Mouse (Mus musculus) left cerebral cortex, postnatal 14 days (tissue): Measurements from ENCODE around the gene Ctrc. TPM values are rescaled to one million over a fixed set of nuclear protein-coding genes. Genes with fewer than 3 reads are reported as not detected.

Experiments used
- DNase-seq, 2 experiments: peaks; one replicate each; pipeline ENCODE4 v3.0.0; 2021 to 2022; ENCODE audit warnings: low spot score in 2 of 2, mixed read lengths in 1 of 2
- intact Hi-C: fragments of 180-260 bp; cut with DNase I; formaldehyde crosslinking; loops from one replicate; pipeline ENCODE4 v1.15.1; 2025
- total RNA-seq, 2 experiments: library from RNA; stranded (reverse); gene quantifications; 2 replicates each; pipeline ENCODE4 v1.2.3; 2021

Ctrc gene
- total RNA-seq, 2 experiments from 2014 or later, result not detected

GRCm38 (mm10) chr4:141827401-141827800 lies 18.8 kb downstream of the Ctrc start:
- intact Hi-C loops, result no loop called here
- no peak for DNase-seq

DNA sequence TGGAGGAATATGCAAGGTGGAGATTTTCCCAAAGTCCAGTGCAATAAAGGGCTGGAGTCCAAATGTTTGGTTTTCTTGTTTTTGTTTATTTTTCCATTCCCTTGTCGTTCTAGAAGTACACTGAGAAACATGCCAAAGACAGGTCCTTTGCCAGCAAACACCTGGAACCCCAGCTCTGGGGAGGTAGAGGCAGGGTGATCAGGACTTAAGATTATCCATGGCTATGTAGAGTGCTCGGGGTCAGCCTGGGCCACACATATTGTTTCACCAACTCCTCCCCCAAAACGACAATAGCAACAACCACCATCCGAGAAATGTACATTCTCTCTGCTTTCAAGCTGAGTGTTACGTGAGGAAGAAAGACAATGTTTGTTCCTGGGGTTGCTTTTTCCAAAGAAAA lies 20.1 kb downstream of the Ctrc start, which contains the start of gene Cela2a:
TSS of gene Cela2a (minus strand) at position 101 of the 400 bp plus-strand sequence.
- intact Hi-C loops, result no loop called here
- DNase-seq, result no peak

GRCm38 (mm10) chr4:141822979-141823378 lies 23.2 kb downstream of the Ctrc start:
- intact Hi-C loops, result no loop called here
- no peak for DNase-seq

GRCm38 (mm10) chr4:141822089-141822488 lies 24.1 kb downstream of the Ctrc start:
- intact Hi-C loops, result no loop called here
- DNase-seq, result no peak

GRCm38 (mm10) chr4:141821178-141821577 lies 25.0 kb downstream of the Ctrc start:
- intact Hi-C loops, result no loop called here
- DNase-seq, result no peak

DNA sequence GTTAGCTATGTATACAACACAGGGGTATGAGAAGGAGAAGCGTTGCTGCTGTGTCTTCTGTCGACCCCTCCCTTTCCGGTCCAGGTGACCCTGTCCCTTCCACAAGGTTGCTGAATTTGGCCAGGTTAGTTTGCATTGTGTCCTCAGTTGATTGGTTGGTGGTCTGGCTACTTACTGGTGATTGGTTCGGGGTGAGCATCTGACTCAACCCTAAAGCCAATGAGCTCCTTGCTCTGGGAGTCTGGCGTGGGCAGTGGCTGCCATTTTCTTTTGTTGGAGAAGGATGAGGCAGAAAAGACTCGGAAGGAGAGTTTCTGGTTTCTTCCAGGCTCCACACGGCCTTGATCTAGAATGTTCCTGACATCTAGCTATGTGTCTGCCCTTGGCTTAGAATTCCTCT lies 26.8 kb downstream of the Ctrc start:
- no peak for DNase-seq
- intact Hi-C loops, result no loop called here

- intact Hi-C loops, result no loop called here
- no peak for DNase-seq
Measured at GRCm38 (mm10) chr4:141818861-141819260, 27.3 kb downstream of the Ctrc start.

DNA sequence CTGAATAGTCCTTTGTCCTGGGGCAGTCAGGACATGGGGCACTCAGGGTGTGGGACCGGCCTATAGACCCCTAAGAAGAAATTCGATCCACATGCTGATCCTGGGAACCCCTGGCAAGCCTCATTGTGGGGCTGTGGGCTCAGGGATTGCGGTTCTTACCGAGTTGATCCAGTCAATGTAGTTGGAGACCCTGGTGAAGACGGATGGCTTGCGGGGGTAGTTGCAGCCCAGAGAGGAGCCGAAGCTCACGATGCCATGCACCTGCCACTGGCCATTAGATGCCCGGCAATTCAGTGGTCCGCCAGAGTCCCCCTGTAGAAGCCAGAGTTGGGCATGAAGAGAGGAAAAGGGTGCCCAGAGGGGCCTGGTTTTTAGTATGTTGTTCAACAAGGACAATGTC lies 28.5 kb downstream of the Ctrc start:
- DNase-seq, result no peak
- intact Hi-C loops, result no loop called here

GRCm38 (mm10) chr4:141816776-141817655 lies 29.1 kb downstream of the Ctrc start:
- intact Hi-C loops, result no loop called here
- DNase-seq, result no peak

DNA sequence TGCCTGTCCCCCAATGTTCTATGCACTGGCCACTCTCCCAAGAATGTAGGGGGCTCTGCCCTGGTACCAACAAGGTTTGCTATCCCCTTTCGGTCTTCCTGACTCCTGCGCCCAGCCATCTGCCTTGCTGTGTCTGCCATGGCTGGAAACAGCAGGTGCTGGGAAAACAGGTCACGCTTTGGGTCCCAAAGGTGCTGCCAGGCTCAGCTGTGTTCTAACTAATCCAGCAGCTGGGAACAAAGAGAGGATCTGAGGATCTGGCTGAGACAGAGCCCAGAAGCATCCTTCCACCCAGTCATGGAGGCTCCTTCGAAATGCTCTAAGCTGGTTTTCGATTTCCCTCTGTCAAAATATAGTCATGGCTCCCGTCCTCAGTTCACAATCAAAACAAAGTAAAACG lies 29.9 kb downstream of the Ctrc start:
- intact Hi-C loops, result no loop called here
- no peak for DNase-seq

DNA sequence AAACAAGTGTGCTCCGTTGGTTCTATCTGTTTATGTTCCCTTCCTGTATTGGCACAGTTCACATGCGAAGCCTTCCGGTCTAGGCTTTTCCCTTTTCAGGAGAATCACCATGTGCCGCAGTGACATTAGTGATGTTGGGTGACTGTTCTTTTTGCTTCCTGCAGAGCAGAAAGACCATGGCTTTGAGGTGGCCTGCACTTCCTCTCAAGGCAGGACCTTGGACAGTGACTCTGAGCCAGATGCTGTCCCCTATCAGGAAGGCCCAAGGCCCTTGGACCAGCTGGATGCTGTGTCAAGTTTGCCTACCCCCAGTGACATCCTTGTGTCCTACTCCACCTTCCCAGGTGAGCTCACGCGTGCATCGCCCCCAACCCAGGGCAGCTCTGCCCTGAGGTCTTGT lies 34.8 kb downstream of the Ctrc start:
- intact Hi-C loops, result no loop called here
- DNase-seq, result no peak

DNA sequence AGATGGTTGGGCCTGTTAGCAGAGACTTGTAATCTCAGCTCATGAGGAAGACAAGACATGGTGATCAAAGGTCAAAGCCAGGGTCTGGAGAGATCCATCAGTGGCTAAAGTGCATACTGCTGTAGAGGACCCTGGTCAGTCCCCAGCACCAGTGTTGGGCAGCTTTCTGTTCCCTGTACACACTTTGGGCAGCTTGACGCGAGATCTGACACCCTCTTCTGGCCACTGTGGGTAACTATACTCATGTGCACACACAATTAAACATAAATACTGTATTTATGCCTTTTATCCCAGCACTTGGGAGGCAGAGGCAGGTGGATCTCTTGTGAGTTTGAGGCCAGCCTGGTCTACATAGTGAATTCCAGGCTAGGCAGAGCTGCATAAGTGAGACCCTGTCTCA lies 35.2 kb downstream of the Ctrc start:
- intact Hi-C loops, result no loop called here
- no peak for DNase-seq

DNA sequence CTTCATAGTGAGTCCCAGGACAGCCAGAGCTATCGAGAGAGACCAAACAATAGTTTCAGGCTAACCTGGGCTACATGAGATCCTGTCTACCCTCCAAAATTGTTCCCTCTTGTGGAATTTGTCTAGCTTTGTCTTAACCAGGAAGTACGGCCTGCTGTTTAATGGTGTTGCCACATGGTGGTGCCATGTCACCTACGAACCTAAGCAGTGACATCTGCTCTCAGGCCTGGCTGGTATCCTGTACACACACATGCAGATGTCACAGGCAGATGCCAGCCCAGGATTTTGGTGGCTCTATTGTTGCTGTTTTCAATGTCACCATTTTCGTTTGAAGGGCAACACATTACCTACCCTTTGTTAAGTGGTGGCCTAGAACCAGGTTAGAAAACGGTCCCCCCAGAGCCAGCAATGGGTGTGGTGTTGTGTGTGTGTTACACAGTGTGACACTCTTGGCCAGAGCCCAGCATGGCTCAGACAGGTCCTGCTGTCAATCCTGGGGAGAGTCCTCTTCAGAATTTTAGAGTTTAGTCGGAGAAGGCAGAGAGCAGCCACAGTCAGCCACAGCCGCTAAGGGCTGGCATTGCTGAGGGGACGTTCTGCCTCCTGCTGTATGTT lies 36.2 kb downstream of the Ctrc start:
- DNase-seq, result peak; percentile 41 to 47
- intact Hi-C loops, result no loop called here

- intact Hi-C loops, result no loop called here
- DNase-seq, result no peak
Measured at GRCm38 (mm10) chr4:141805886-141806285, 40.3 kb downstream of the Ctrc start.

DNA sequence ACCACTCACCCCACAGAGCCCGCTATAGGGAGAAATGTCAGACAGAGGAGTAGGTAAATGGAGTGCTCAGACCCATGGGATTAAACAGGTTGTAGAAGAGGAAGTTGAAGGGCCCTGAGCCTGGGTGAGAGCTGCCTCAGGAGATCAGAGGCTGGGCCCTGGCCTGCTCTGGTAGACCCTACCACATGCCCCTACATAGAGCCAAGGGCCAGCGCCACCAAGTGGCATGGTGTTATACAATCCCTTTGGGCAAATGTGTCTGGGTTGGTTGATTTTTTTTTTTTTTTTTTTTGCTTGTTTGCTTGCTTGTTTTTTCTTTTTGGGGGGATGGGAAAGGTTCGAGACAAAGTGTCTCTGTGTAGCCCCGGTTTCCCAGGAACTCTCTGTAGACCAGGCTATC lies 42.1 kb downstream of the Ctrc start:
- DNase-seq, result no peak
- intact Hi-C loops, result no loop called here

GRCm38 (mm10) chr4:141797545-141797944 lies 48.6 kb downstream of the Ctrc start:
- intact Hi-C loops, result no loop called here
- DNase-seq, result no peak

GRCm38 (mm10) chr4:141796954-141797353 lies 49.2 kb downstream of the Ctrc start:
- DNase-seq, result no peak
- intact Hi-C loops, result no loop called here

DNA sequence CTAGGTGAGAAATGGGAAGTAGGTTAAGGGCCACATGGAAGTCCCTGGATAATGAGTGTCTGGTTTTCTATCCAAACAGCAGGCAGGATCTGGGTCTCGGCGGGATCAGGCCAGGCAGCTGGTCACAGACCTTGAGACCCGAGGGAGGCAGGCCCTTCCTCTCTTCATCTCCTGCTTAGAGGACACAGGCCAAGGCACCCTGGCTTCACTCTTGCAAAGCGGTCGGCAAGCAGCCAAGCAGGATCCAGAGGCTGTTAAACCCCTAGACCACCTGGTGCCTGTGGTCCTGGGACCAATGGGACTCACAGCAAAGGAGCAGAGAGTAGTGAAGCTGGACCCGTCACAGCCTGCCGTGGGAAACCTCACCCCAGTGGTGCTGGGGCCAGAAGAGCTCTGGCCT lies 49.8 kb downstream of the Ctrc start:
- intact Hi-C loops, result no loop called here
- DNase-seq, result no peak

GRCm38 (mm10) chr4:141794152-141794535 lies 52.0 kb downstream of the Ctrc start:
- no peak for DNase-seq
- intact Hi-C loops, result no loop called here

- peak; percentile 95 to 96 for DNase-seq
- intact Hi-C loops, result no loop called here
Measured at GRCm38 (mm10) chr4:141793282-141794151, 52.6 kb downstream of the Ctrc start, which contains the start of gene Casp9. Gene Casp9 (plus strand): TSS chr4:141793612.
